Mouse (Mus musculus) thymus, postnatal 0 days (tissue): ENCODE results near the gene Olfr1080. TPM values are rescaled to one million over a fixed set of nuclear protein-coding genes. Genes with fewer than 3 reads are reported as not detected.
"Not testable (repeated sequence)": the region's sequence is repeated elsewhere in the genome, so short reads cannot be mapped to it uniquely, and the experiment has no call there.

ENCODE experiments used
- DNase-seq: peaks from one replicate; pipeline ENCODE4 v3.0.0-alpha.2; 2015; ENCODE audit warnings: low spot score
- polyA plus RNA-seq: library from polyadenylated mRNA; unstranded; fragments of >200 nt; fragmentation: Nextera tagmentation; extraction: Ambion mirVana; gene quantifications from 2 replicates; pipeline ENCODE4 v1.2.1, GENCODE M21; 2015

The Olfr1080 gene
- not detected in 2 replicates for polyA plus RNA-seq

DNA sequence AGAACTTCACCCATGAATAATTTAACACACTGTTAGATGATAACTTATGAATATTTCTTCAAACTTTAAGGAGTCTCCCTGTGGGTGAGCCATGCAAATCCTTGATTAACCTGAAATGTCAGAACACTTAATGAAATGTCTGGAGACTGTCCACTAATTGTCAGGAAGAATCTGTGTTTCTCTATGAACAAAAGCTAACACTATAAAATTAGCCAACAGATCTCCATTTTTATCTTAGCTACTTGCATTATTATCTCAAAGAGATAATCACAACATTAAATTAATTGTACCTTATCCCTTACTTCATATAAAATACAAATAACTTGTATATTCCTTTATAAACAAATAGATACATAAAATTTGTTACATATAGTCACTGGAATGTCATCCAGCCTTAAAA lies at the start of gene Olfr1080:
TSS of gene Olfr1080 (minus strand) at position 101 of the 400 bp plus-strand sequence.
- DNase-seq, result not testable (repeated sequence)

DNA sequence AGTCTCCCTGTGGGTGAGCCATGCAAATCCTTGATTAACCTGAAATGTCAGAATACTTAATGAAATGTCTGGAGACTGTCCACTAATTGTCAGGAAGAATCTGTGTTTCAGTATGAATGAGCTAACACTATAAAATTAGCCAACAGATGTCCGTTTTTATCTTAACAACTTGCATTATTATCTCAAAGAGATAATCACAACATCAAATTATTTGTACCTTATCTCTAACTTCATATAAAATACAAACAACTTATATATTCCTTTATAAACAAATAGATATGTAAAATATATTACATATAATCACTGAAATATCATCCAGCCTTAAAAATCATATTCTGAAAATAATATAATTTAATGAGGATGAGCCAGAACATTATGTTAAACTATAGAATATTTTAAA lies 40.8 kb upstream of the Olfr1080 start, which contains the start of gene Olfr1082:
TSS of gene Olfr1082 (minus strand) at position 101 of the 400 bp plus-strand sequence.
- DNase-seq, result not testable (repeated sequence)

DNA sequence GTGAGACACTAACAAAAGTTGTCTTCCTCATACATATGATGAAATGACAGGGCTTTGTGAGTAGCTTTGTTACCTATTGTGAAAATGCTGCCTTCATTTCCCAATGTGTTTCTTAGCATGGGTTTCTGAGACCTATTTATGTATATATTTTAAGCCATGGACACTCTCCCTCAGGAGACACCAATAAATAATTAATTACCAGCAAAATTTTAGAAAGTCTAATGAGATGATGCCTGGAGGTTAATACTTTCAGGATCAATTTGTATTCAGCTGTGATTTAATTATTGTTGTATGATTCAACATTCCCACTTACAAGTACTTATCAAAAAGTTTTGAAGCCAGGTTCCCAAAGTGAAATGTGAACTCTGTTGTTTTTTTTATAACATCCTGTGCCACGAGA lies 15.7 kb downstream of the Olfr1080 start, which contains the start of gene Olfr1079:
TSS of gene Olfr1079 (minus strand) at position 101 of the 400 bp plus-strand sequence.
- DNase-seq, result no peak

DNA sequence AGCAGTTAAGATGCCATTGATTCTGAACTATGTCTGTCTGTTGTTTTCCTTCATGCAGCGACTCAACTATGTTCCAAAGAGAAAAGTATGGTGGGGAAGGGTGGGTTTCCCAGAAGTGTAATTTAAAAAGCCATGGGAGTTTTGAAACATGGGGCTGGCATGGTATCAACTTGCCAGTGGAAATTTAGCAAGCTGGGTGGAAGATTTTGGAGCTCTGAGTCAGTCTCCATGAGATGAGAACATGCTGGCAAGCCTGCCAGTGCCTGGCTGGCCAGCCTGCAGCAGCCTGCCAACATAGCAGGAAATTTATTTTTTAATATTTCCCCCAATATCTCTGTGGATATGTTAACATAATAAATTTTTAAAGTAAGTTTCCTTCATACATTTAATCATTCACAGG lies 27.0 kb downstream of the Olfr1080 start:
- DNase-seq, result no peak

DNA sequence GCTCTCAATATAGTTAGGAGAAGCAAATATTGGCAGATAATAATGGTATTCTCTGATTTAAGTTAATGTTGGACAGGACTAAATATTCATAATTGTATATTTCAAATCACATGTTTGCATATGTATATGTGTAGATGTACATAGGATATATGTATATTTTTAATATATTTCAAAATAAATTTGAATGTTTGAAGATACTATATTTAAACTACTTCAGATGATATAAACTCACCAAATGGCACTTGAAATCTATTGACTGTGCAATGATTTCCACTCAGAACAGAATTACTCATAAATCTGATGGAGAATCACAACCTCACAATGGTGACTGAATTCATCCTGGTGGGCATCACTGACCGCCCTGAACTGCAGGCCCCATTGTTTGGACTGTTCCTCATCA lies 49.9 kb downstream of the Olfr1080 start, which contains the start of gene Olfr1076:
TSS of gene Olfr1076 (plus strand) at position 301 of the 400 bp plus-strand sequence.
- no peak for DNase-seq

Other genes starting within 250 kb of the Olfr1080 start
- gene Olfr1053, start 243.0 kb downstream of the Olfr1080 start, polyA plus RNA-seq, result not detected in 2 replicates
- gene Olfr1054, start 222.8 kb downstream of the Olfr1080 start, polyA plus RNA-seq, result not detected in 2 replicates
- not detected in 2 replicates for gene Olfr1055, start 208.0 kb downstream of the Olfr1080 start, polyA plus RNA-seq
- not detected in 2 replicates for gene Olfr1056, start 195.8 kb downstream of the Olfr1080 start, polyA plus RNA-seq
- gene Olfr1057, start 179.8 kb downstream of the Olfr1080 start, polyA plus RNA-seq, result not detected in 2 replicates
- 0.08 TPM in 1 of 2 replicates, not detected in the other for gene Olfr1058, start 169.7 kb downstream of the Olfr1080 start, polyA plus RNA-seq
- gene Olfr1061, start 144.2 kb downstream of the Olfr1080 start, polyA plus RNA-seq, result not detected in 2 replicates
- gene Olfr1062, start 131.5 kb downstream of the Olfr1080 start, polyA plus RNA-seq, result 0.06 and 0.07 TPM in 2 replicates
- not detected in 2 replicates for gene Olfr1065, start 107.6 kb downstream of the Olfr1080 start, polyA plus RNA-seq
- gene Olfr1066, start 102.0 kb downstream of the Olfr1080 start, polyA plus RNA-seq, result not detected in 2 replicates
- not detected in 2 replicates for gene Olfr228, start 70.8 kb downstream of the Olfr1080 start, polyA plus RNA-seq
- gene Olfr1076, start 49.8 kb downstream of the Olfr1080 start, polyA plus RNA-seq, result not detected in 2 replicates
- not detected in 2 replicates for gene Olfr1079, start 15.8 kb downstream of the Olfr1080 start, polyA plus RNA-seq
- not detected in 2 replicates for gene Olfr1082, start 40.7 kb upstream of the Olfr1080 start, polyA plus RNA-seq
- not detected in 2 replicates for gene Olfr1084, start 81.5 kb upstream of the Olfr1080 start, polyA plus RNA-seq
- gene Olfr1085, start 103.8 kb upstream of the Olfr1080 start, polyA plus RNA-seq, result not detected in 2 replicates
- gene Olfr1086, start 121.9 kb upstream of the Olfr1080 start, polyA plus RNA-seq, result not detected in 2 replicates
- gene Olfr1087, start 140.2 kb upstream of the Olfr1080 start, polyA plus RNA-seq, result not detected in 2 replicates
- not detected in 2 replicates for gene Olfr1089, start 175.5 kb upstream of the Olfr1080 start, polyA plus RNA-seq
- not detected in 2 replicates for gene Olfr1090, start 200.8 kb upstream of the Olfr1080 start, polyA plus RNA-seq
- gene Olfr1093, start 224.2 kb upstream of the Olfr1080 start, polyA plus RNA-seq, result not detected in 2 replicates